Mouse (Mus musculus): ENCODE data around the gene Slc25a17. TPM values are rescaled to one million over a fixed set of nuclear protein-coding genes. Genes with fewer than 3 reads are reported as not detected.

Gene Slc25a17
- polyA plus RNA-seq, 1 experiment from 2014 or later, result 40.9 TPM

GRCm38 (mm10) chr15:81301193-81302070 is 59.2 kb downstream of the Slc25a17 start:
- Histone ChIP-seq H3K36me3 (replicated peaks) (no peaks in the 10 kb centered on the region), H3K4me1 (replicated peaks) (0 out of 2 replicates have a peak, but pooled peaks cover 5% of the 10 kb centered on the region), H3K4me3 (replicated peaks) (no peak overlapping the region), H3K9me3 (replicated peaks) (no peaks in the 10 kb centered on the region), H3K4me2 (no peak overlapping the region), H3K27ac (replicated peaks) (no peak overlapping the region), H3K27me3 (no peaks in the 10 kb centered on the region), H3K9ac (no peak overlapping the region)
- 22% methylated on average over 16 of the region's 16 CpGs for WGBS (ENCODE audit: insufficient replicate concordance)
- no peak for ATAC-seq (ENCODE audit: insufficient read depth)

GRCm38 (mm10) chr15:81300520-81301069 is 60.0 kb downstream of the Slc25a17 start:
- ATAC-seq (ENCODE audit: insufficient read depth), result no peak
- no peak overlapping the region for H3K27ac ChIP-seq (replicated peaks)

DNA sequence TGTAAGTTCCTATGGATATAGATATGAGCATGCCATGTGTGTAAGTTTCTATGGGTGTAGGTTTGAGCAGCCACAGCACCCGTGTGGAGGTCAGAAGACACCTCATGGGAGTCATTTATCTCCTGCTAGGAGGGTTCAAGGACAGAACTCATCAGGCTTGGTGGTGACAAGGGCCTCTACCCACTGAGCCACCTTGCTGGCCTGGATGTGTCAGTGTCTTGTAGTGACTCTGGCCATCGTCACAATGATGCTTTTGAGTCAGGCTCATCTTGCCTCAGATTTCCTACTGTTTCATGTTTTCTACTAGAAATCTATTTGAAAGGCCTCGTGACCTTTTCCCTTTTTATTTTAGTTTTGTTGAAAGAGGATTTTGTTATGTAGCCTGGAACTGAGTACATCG is 61.1 kb downstream of the Slc25a17 start:
- no peaks in the 10 kb centered on the region for H3K36me3 ChIP-seq (replicated peaks)
- no peak overlapping the region for H3K9ac ChIP-seq
- H3K27ac ChIP-seq (replicated peaks), result no peak overlapping the region
- H3K27me3 ChIP-seq, result no peaks in the 10 kb centered on the region
- 0 out of 2 replicates have a peak, but pooled peaks cover 5% of the 10 kb centered on the region for H3K4me1 ChIP-seq (replicated peaks)
- ATAC-seq (ENCODE audit: insufficient read depth), result no peak
- no peak overlapping the region for H3K4me2 ChIP-seq
- WGBS (ENCODE audit: insufficient replicate concordance), result 61% methylated on average over 4 of the region's 4 CpGs
- no peak overlapping the region for H3K4me3 ChIP-seq (replicated peaks)
- no peaks in the 10 kb centered on the region for H3K9me3 ChIP-seq (replicated peaks)

More at GRCm38 (mm10) chr15:81300520-81301069, 60.0 kb downstream of the Slc25a17 start:
- H3K9ac ChIP-seq, result no peak overlapping the region
- WGBS (ENCODE audit: insufficient replicate concordance), result 70% methylated on average over 3 of the region's 3 CpGs
- H3K4me1 ChIP-seq (replicated peaks), result 0 out of 2 replicates have a peak, but pooled peaks cover 5% of the 10 kb centered on the region
- no peaks in the 10 kb centered on the region for H3K9me3 ChIP-seq (replicated peaks)
- no peak overlapping the region for H3K4me2 ChIP-seq
- no peaks in the 10 kb centered on the region for H3K36me3 ChIP-seq (replicated peaks)
- H3K4me3 ChIP-seq (replicated peaks), result no peak overlapping the region
- no peaks in the 10 kb centered on the region for H3K27me3 ChIP-seq

- Histone ChIP-seq H3K4me1 (replicated peaks) (0 out of 2 replicates have a peak, but pooled peaks cover 5% of the 10 kb centered on the region), H3K9ac (no peak overlapping the region), H3K27ac (replicated peaks) (no peak overlapping the region), H3K4me2 (no peak overlapping the region), H3K36me3 (replicated peaks) (no peaks in the 10 kb centered on the region), H3K9me3 (replicated peaks) (no peaks in the 10 kb centered on the region), H3K27me3 (no peaks in the 10 kb centered on the region), H3K4me3 (replicated peaks) (no peak overlapping the region)
- no peak for ATAC-seq (ENCODE audit: insufficient read depth)
- WGBS (ENCODE audit: insufficient replicate concordance), result 42% methylated on average over 6 of the region's 6 CpGs
Measured at GRCm38 (mm10) chr15:81298213-81298612, 62.4 kb downstream of the Slc25a17 start.

- no peaks in the 10 kb centered on the region for H3K36me3 ChIP-seq (replicated peaks)
- 0 out of 2 replicates have a peak, but pooled peaks cover 5% of the 10 kb centered on the region for H3K4me1 ChIP-seq (replicated peaks)
- H3K9me3 ChIP-seq (replicated peaks), result no peaks in the 10 kb centered on the region
- WGBS (ENCODE audit: insufficient replicate concordance), result 70% methylated on average over 3 of the region's 3 CpGs
- H3K27me3 ChIP-seq, result no peaks in the 10 kb centered on the region
- H3K27ac ChIP-seq (replicated peaks), result no peak overlapping the region
- no peak overlapping the region for H3K4me2 ChIP-seq
- no peak for ATAC-seq (ENCODE audit: insufficient read depth)
- no peak overlapping the region for H3K9ac ChIP-seq
- H3K4me3 ChIP-seq (replicated peaks), result no peak overlapping the region
Measured at GRCm38 (mm10) chr15:81297543-81297942, 63.1 kb downstream of the Slc25a17 start.

GRCm38 (mm10) chr15:81294897-81295296 is 65.7 kb downstream of the Slc25a17 start:
- no peak overlapping the region for H3K4me2 ChIP-seq
- H3K9me3 ChIP-seq (replicated peaks), result no peaks in the 10 kb centered on the region
- no peak for ATAC-seq (ENCODE audit: insufficient read depth)
- no peak overlapping the region for H3K4me3 ChIP-seq (replicated peaks)
- 79% methylated on average over 10 of the region's 10 CpGs for WGBS (ENCODE audit: insufficient replicate concordance)
- no peaks in the 10 kb centered on the region for H3K36me3 ChIP-seq (replicated peaks)
- no peaks in the 10 kb centered on the region for H3K27me3 ChIP-seq
- H3K9ac ChIP-seq, result no peak overlapping the region
- no peak overlapping the region for H3K27ac ChIP-seq (replicated peaks)
- H3K4me1 ChIP-seq (replicated peaks), result no peaks in the 10 kb centered on the region

DNA sequence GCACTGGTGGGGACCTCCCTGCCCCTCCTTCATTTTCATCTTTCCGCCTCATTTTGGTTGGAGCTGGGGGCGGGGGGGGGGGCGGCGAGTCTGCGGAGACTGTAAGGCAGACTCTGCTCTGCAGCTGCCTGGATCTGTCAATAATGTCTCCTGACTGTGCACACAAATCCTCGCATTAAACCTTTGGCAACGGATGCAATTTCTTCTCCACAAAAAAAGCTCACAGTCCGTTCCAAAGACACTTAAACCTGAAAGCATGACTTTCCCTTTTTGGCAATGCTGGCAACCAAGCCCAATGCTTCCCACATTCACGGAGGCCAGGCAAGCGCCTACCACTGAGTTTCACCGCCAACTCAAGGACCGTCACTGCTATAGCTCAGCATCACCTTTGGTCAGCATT is 66.2 kb downstream of the Slc25a17 start:
- Histone ChIP-seq H3K36me3 (replicated peaks) (no peaks in the 10 kb centered on the region), H3K4me2 (no peak overlapping the region), H3K27me3 (no peaks in the 10 kb centered on the region), H3K27ac (replicated peaks) (no peak overlapping the region), H3K9ac (no peak overlapping the region), H3K4me1 (replicated peaks) (no peaks in the 10 kb centered on the region), H3K9me3 (replicated peaks) (no peaks in the 10 kb centered on the region), H3K4me3 (replicated peaks) (no peak overlapping the region)
- ATAC-seq (ENCODE audit: insufficient read depth), result no peak
- WGBS (ENCODE audit: insufficient replicate concordance), result 74% methylated on average over 12 of the region's 12 CpGs

DNA sequence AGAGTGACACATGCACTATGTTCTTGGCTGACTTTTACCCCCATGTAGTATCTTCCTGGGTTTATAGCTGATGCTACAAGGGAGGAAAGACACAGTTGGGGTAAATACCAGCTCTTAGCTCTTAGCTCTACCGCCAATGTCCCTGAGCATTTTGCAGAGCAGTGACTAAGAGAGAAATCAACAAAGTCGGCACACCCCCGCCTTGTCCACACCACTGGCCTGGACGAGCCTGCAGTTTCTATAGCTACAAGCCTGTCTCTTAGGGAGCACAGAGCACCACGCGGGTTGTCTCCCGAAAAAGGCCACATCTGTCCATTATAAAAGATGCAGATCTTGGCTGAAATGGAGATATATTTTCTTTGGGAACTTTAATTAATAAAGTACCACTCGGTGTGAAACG is 69.9 kb downstream of the Slc25a17 start:
- H3K4me2 ChIP-seq, result no peak overlapping the region
- 75% methylated on average over 9 of the region's 9 CpGs for WGBS (ENCODE audit: insufficient replicate concordance)
- no peaks in the 10 kb centered on the region for H3K9me3 ChIP-seq (replicated peaks)
- no peak overlapping the region for H3K4me3 ChIP-seq (replicated peaks)
- no peaks in the 10 kb centered on the region for H3K27me3 ChIP-seq
- ATAC-seq (ENCODE audit: insufficient read depth), result no peak
- no peak overlapping the region for H3K27ac ChIP-seq (replicated peaks)
- H3K4me1 ChIP-seq (replicated peaks), result no peaks in the 10 kb centered on the region
- H3K9ac ChIP-seq, result no peak overlapping the region
- H3K36me3 ChIP-seq (replicated peaks), result no peaks in the 10 kb centered on the region

DNA sequence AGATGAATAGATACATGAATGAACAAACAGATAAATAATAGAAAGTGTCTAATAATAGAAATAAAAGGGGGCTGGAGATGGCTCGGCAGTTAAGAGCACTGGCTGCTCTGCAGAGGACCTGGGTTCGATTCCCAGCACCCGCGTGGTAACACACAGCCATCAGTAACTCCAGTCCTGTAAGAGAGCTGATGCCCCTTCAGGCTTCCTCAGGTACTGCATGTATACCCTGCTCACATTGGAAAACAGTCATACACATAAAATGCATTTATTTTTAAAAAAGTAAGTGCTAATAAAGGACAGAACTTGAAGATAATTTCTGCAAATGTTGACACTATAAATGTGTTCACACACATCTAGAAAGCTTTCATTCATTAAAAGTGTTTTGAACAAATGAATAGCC is 70.4 kb downstream of the Slc25a17 start:
- no peaks in the 10 kb centered on the region for H3K9me3 ChIP-seq (replicated peaks)
- no peaks in the 10 kb centered on the region for H3K36me3 ChIP-seq (replicated peaks)
- H3K4me3 ChIP-seq (replicated peaks), result no peak overlapping the region
- no peaks in the 10 kb centered on the region for H3K27me3 ChIP-seq
- H3K9ac ChIP-seq, result no peak overlapping the region
- no peaks in the 10 kb centered on the region for H3K4me1 ChIP-seq (replicated peaks)
- no peak for ATAC-seq (ENCODE audit: insufficient read depth)
- 78% methylated on average over 4 of the region's 4 CpGs for WGBS (ENCODE audit: insufficient replicate concordance)
- no peak overlapping the region for H3K27ac ChIP-seq (replicated peaks)
- H3K4me2 ChIP-seq, result no peak overlapping the region

- H3K9ac ChIP-seq, result no peak overlapping the region
- no peaks in the 10 kb centered on the region for H3K36me3 ChIP-seq (replicated peaks)
- no peak overlapping the region for H3K4me2 ChIP-seq
- 57% methylated on average over 9 of the region's 9 CpGs for WGBS (ENCODE audit: insufficient replicate concordance)
- no peak for ATAC-seq (ENCODE audit: insufficient read depth)
- H3K27ac ChIP-seq (replicated peaks), result no peak overlapping the region
- no peak overlapping the region for H3K4me3 ChIP-seq (replicated peaks)
- no peaks in the 10 kb centered on the region for H3K27me3 ChIP-seq
- H3K4me1 ChIP-seq (replicated peaks), result no peaks in the 10 kb centered on the region
- no peaks in the 10 kb centered on the region for H3K9me3 ChIP-seq (replicated peaks)
Measured at GRCm38 (mm10) chr15:81284121-81284734, 76.4 kb downstream of the Slc25a17 start.

DNA sequence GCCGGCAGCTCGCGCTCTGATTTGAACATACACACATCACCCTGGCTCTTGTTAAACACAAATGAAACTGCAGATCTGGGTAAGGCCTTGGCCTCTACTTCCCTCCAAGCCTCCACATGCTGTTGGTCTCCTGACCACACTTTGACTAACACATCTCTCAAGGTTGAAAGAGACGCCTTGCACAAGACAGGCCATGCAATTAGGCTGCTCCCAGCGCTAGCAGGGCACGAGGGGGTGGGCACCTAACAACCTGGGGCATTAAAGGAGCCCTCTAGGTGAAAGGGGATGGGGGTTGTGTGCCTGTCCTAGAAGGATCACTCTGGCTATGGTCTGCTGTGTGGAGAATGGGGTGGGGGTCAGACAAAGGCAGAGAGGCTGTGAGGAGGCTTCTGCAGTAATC is 81.9 kb downstream of the Slc25a17 start:
- Histone ChIP-seq H3K4me3 (replicated peaks) (no peak overlapping the region), H3K4me2 (no peak overlapping the region), H3K9me3 (replicated peaks) (no peaks in the 10 kb centered on the region), H3K4me1 (replicated peaks) (0 out of 2 replicates have a peak, but pooled peaks cover 4% of the 10 kb centered on the region), H3K36me3 (replicated peaks) (no peaks in the 10 kb centered on the region), H3K9ac (no peak overlapping the region), H3K27me3 (no peaks in the 10 kb centered on the region; the same call in 1 of the 2 replicates), H3K27ac (replicated peaks) (no peak overlapping the region)
- ATAC-seq (ENCODE audit: insufficient read depth), result no peak
- 74% methylated on average over 6 of the region's 6 CpGs for WGBS (ENCODE audit: insufficient replicate concordance)

All from liver, embryonic 15.5 days (tissue).